Mouse (Mus musculus) heart, embryonic 14.5 days (tissue): ENCODE data around the gene Ddi2. TPM values are rescaled to one million over a fixed set of nuclear protein-coding genes. Genes with fewer than 3 reads are reported as not detected.

Source experiments
- ATAC-seq: fragments of 200-750 bp; cut with Nextera tagmentation; 2 replicates; pipeline ENCODE4 v1.8.0; 2017; ENCODE audit warnings: low read depth, moderate TSS enrichment; ENCODE audit not compliant: insufficient number of reproducible peaks, insufficient read depth, low FRiP score
- H3K27ac ChIP-seq, 2 experiments: fragments of 200-500 bp in 1 of 2; fragments of 300-500 bp in 1 of 2; sonication (generic) in 1 of 2; replicated peaks in 1 of 2; 2 replicates each; pipeline ENCODE4 v1.5.1; 2012 to 2014; ENCODE audit warnings: low read depth in 2 of 2, low read length in 2 of 2, control low read depth in 1 of 2, mild to moderate bottlenecking in 1 of 2, mixed read lengths in 1 of 2; ENCODE audit not compliant: control insufficient read depth in 1 of 2, insufficient read depth in 1 of 2
- H3K27me3 ChIP-seq: fragments of 300-500 bp; sonication (generic); 2 replicates; pipeline ENCODE4 v1.6.1; 2014; ENCODE audit warnings: mild to moderate bottlenecking, low read length, control low read depth; ENCODE audit not compliant: control insufficient read depth, insufficient read depth
- H3K36me3 ChIP-seq: fragments of 300-500 bp; sonication (generic); 2 replicates; pipeline ENCODE4 v1.6.1; 2014; ENCODE audit warnings: mild to moderate bottlenecking, control low read depth, low read length, mixed read lengths; ENCODE audit not compliant: control insufficient read depth, insufficient read depth
- H3K4me1 ChIP-seq, 2 experiments: fragments of 200-500 bp in 1 of 2; fragments of 300-500 bp in 1 of 2; sonication (generic) in 1 of 2; 2 replicates each; pipeline ENCODE4 v1.6.1; 2012 to 2014; ENCODE audit warnings: low read length in 2 of 2, control low read depth in 1 of 2, mixed read lengths in 1 of 2; ENCODE audit not compliant: control insufficient read depth in 2 of 2, insufficient read depth in 2 of 2
- H3K4me2 ChIP-seq: fragments of 300-500 bp; sonication (generic); 2 replicates; pipeline ENCODE4 v1.6.1; 2014; ENCODE audit warnings: mild to moderate bottlenecking, low read length
- H3K4me3 ChIP-seq, 2 experiments: fragments of 200-500 bp in 1 of 2; fragments of 300-500 bp in 1 of 2; sonication (generic) in 1 of 2; 2 replicates each; pipeline ENCODE4 v1.5.1; 2012 to 2014; ENCODE audit warnings: low read length in 2 of 2, mild to moderate bottlenecking in 2 of 2, control low read depth in 1 of 2, low read depth in 1 of 2, moderate library complexity in 1 of 2; ENCODE audit not compliant: control insufficient read depth in 1 of 2, insufficient read depth in 1 of 2
- H3K9ac ChIP-seq: fragments of 300-500 bp; sonication (generic); 2 replicates; pipeline ENCODE4 v1.6.1; 2014; ENCODE audit warnings: mild to moderate bottlenecking, low read length
- H3K9me3 ChIP-seq: fragments of 300-500 bp; sonication (generic); 2 replicates; pipeline ENCODE4 v1.6.1; 2016; ENCODE audit warnings: low read length, control low read depth; ENCODE audit not compliant: control insufficient read depth
- WGBS: fragments of 180-500 bp; shearing (Covaris S2); extraction: QIAGEN DNeasy Blood & Tissue Kit; methylation state at CpG from one replicate; pipeline ENCODE4 v1.1.7; 2014; 5-methylcytosine and 5-hydroxymethylcytosine counted together
- polyA plus RNA-seq: library from polyadenylated mRNA; unstranded; fragments of >200 nt; fragmentation: Nextera tagmentation; extraction: Ambion mirVana; gene quantifications from 2 replicates; pipeline ENCODE4 v1.2.1, GENCODE M21; 2014

Gene Ddi2
- polyA plus RNA-seq, 1 experiment from 2014 or later = 12.0 TPM

GRCm38 (mm10) chr4:141719304-141719703, 3.9 kb downstream of the Ddi2 start:
- 0 out of 2 replicates have a peak, but pooled peaks cover 3% of the 10 kb centered on the region for H3K9me3 ChIP-seq
- no peak overlapping the region for H3K9ac ChIP-seq
- no peaks in the 10 kb centered on the region for H3K27me3 ChIP-seq
- no peak overlapping the region for H3K27ac ChIP-seq
- H3K4me2 ChIP-seq = no peak overlapping the region
- H3K4me3 ChIP-seq = no peak overlapping the region
- no peak for ATAC-seq
- peaks cover 15% of the 10 kb centered on the region for H3K36me3 ChIP-seq
- 88% methylated on average over 1 of the region's 1 CpGs for WGBS
- H3K4me1 ChIP-seq = peaks cover 10 to 44% of the 10 kb centered on the region in 2 experiments

DNA sequence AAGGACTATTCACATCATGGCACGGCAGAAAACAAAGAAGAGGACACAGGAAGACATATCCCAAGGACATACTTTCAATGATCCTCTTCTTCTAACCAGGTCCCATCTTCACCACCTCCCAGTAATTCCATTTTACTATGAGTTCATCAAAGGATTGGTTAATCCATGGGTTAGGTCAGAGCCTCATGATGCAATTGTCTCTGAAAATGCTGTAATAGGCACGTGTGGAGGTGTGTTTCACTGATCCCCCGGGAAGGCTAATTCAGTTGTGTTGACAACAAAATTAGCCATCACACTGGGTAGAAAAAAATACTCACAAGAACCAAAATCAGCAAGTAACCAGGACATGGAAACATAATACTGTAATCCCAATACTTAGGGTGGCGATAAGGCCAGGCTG, 5.6 kb downstream of the Ddi2 start:
- ATAC-seq = no peak
- H3K4me2 ChIP-seq = no peak overlapping the region
- H3K9me3 ChIP-seq = 0 out of 2 replicates have a peak, but pooled peaks cover 3% of the 10 kb centered on the region
- peaks cover 8 to 39% of the 10 kb centered on the region in 2 experiments for H3K4me1 ChIP-seq
- no peak overlapping the region for H3K4me3 ChIP-seq
- H3K27ac ChIP-seq = no peak overlapping the region
- peaks cover 29% of the 10 kb centered on the region for H3K36me3 ChIP-seq
- no peaks in the 10 kb centered on the region for H3K27me3 ChIP-seq
- 81% methylated on average over 4 of the region's 4 CpGs for WGBS
- H3K9ac ChIP-seq = no peak overlapping the region

- ATAC-seq = no peak
- Histone ChIP-seq H3K4me2 (no peak overlapping the region), H3K4me1 (peaks cover 4 to 18% of the 10 kb centered on the region in 2 experiments; a peak in 3 of 4 replicates), H3K4me3 (no peak overlapping the region), H3K36me3 (peaks cover 49% of the 10 kb centered on the region), H3K9ac (no peak overlapping the region), H3K9me3 (no peaks in the 10 kb centered on the region), H3K27me3 (no peaks in the 10 kb centered on the region), H3K27ac (no peak overlapping the region)
- WGBS = 57% methylated on average over 2 of the region's 2 CpGs
These were observed 8.2 kb downstream of the Ddi2 start for GRCm38 (mm10) chr4:141715027-141715426.

- Histone ChIP-seq H3K27ac (no peak overlapping the region), H3K4me3 (no peak overlapping the region), H3K4me2 (no peak overlapping the region), H3K36me3 (peaks cover 59% of the 10 kb centered on the region), H3K9me3 (no peaks in the 10 kb centered on the region), H3K27me3 (no peaks in the 10 kb centered on the region), H3K4me1 (peaks cover 4 to 16% of the 10 kb centered on the region in 2 experiments; a peak in 3 of 4 replicates), H3K9ac (no peak overlapping the region)
- no peak for ATAC-seq
- WGBS = 84% methylated on average over 5 of the region's 5 CpGs
These were observed 9.5 kb downstream of the Ddi2 start for GRCm38 (mm10) chr4:141713598-141714142.

GRCm38 (mm10) chr4:141711250-141711649, 12.0 kb downstream of the Ddi2 start:
- no peak for ATAC-seq
- 95% methylated on average over 1 of the region's 1 CpGs for WGBS
- peaks cover 77% of the 10 kb centered on the region for H3K36me3 ChIP-seq

DNA sequence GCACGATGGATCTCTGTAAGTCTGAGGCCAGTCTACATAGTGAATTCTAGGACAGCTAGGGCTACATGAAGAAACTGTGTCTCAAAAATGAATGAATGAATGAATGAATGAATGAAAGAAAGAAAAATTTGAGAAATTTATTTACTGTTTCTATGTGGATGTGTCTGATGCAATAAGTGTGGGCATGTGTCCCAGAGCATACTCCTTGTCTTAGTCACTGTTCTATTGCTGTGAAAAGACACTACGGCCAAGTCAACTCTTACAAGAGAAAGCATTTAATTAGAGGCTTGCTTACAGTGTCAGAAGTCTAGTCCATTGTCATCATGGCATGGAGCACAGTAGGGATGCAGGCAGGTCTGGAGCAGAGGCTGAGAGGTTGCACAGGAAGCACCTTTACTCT, 14.2 kb downstream of the Ddi2 start:
- Histone ChIP-seq H3K36me3 (peaks cover 99% of the 10 kb centered on the region), H3K27ac (no peak overlapping the region), H3K9ac (no peak overlapping the region), H3K4me2 (no peak overlapping the region), H3K4me1 (no peaks in the 10 kb centered on the region), H3K4me3 (no peak overlapping the region), H3K27me3 (no peaks in the 10 kb centered on the region), H3K9me3 (no peaks in the 10 kb centered on the region)
- WGBS = 92% methylated on average over 2 of the region's 2 CpGs
- no peak for ATAC-seq

More at GRCm38 (mm10) chr4:141711250-141711649, 12.0 kb downstream of the Ddi2 start:
- Histone ChIP-seq H3K4me3 (no peak overlapping the region), H3K27ac (no peak overlapping the region), H3K9me3 (no peaks in the 10 kb centered on the region), H3K9ac (no peak overlapping the region), H3K4me1 (peaks cover 4 to 15% of the 10 kb centered on the region in 2 experiments; a peak in 3 of 4 replicates), H3K27me3 (no peaks in the 10 kb centered on the region), H3K4me2 (no peak overlapping the region)

- Histone ChIP-seq H3K27ac (no peak overlapping the region), H3K9ac (no peak overlapping the region), H3K4me1 (no peaks in the 10 kb centered on the region), H3K4me3 (no peak overlapping the region), H3K36me3 (peaks cover 99% of the 10 kb centered on the region), H3K4me2 (no peak overlapping the region), H3K9me3 (no peaks in the 10 kb centered on the region), H3K27me3 (no peaks in the 10 kb centered on the region)
- WGBS = 91% methylated on average over 7 of the region's 7 CpGs
- ATAC-seq = no peak
These were observed 15.2 kb downstream of the Ddi2 start for GRCm38 (mm10) chr4:141708005-141708404.

DNA sequence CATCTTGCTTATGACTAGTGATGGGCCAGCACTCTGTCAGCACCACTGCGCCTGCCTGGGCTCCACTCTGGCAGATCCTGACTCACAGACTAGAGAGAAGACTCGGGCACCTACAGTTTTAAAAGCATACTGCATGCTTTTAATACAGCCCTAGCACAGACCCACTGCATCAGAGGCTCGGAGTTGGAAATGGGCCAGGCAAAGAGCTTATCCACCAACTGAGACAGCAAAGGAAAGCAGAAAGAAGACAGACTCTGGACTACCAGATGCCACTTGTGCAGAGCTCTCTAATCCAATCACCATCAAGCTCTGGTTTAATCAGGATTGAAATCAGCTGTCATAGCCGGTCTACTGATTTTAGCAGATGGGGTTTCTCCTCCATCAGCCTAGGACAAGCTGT, 17.9 kb downstream of the Ddi2 start:
- no peak for ATAC-seq
- Histone ChIP-seq H3K36me3 (peaks cover 99% of the 10 kb centered on the region), H3K4me2 (no peak overlapping the region), H3K4me3 (no peak overlapping the region), H3K9ac (no peak overlapping the region), H3K9me3 (no peaks in the 10 kb centered on the region), H3K27me3 (no peaks in the 10 kb centered on the region), H3K27ac (no peak overlapping the region), H3K4me1 (no peaks in the 10 kb centered on the region)
- 76% methylated on average over 4 of the region's 4 CpGs for WGBS
